Mouse (Mus musculus) thymus, adult 2 months (tissue): Measurements from ENCODE around the gene Stmnd1.

Experiments used
- CTCF ChIP-seq: fragments of 200-500 bp; IDR thresholded peaks from 2 replicates; pipeline ENCODE4 v1.5.1; 2012; ENCODE audit warnings: mild to moderate bottlenecking, control low read depth, low read length, moderate library complexity, borderline replicate concordance; ENCODE audit not compliant: control insufficient read depth, poor library complexity, insufficient read depth; ENCODE audit errors: extremely low read depth
- POLR2A ChIP-seq: fragments of 200-500 bp; IDR thresholded peaks from 2 replicates; pipeline ENCODE4 v1.6.1; 2012; ENCODE audit warnings: mild to moderate bottlenecking, low read length, control low read depth, moderate library complexity; ENCODE audit not compliant: control insufficient read depth, poor library complexity, insufficient read depth; ENCODE audit errors: extremely low read depth

DNA sequence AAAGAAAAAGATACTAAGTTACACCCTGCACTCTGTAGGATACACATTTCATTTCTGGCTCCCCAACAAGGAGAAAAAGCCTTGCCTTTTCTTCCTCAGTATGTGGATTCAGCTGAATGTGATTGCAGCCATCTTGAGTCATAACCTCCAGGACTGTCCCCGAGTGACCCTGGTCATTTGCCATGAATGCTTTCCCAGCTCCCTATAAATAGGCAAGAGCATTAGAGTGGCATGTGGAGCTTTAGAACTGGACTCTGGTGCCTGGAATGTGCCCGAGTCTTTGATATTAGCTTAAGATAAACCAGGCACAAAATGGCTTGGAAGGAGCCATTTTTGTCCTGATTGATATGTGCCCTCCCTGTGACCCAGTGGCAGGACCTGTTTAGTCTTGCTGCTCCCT, 46.6 kb upstream of the Stmnd1 start:
- TF ChIP-seq CTCF (no peak), POLR2A (no peak)
